Mouse (Mus musculus): ENCODE results near the gene Slc12a6. TPM values are rescaled to one million over a fixed set of nuclear protein-coding genes. Genes with fewer than 3 reads are reported as not detected.

Slc12a6 gene
- 109 TPM for polyA plus RNA-seq (2017; shearing (Covaris generic))

GRCm38 (mm10) chr2:112265448-112266241, at the start of gene Slc12a6:
Gene Slc12a6 (plus strand): TSS chr2:112265825.

GRCm38 (mm10) chr2:112239212-112239934, 26.3 kb upstream of the Slc12a6 start, which contains the start of gene Lpcat4:
Gene Lpcat4 (plus strand): TSS chr2:112239468.

GRCm38 (mm10) chr2:112259241-112259962, 6.2 kb upstream of the Slc12a6 start, which contains the start of gene Nutm1:
Gene Nutm1 (minus strand): TSS chr2:112259291.

DNA sequence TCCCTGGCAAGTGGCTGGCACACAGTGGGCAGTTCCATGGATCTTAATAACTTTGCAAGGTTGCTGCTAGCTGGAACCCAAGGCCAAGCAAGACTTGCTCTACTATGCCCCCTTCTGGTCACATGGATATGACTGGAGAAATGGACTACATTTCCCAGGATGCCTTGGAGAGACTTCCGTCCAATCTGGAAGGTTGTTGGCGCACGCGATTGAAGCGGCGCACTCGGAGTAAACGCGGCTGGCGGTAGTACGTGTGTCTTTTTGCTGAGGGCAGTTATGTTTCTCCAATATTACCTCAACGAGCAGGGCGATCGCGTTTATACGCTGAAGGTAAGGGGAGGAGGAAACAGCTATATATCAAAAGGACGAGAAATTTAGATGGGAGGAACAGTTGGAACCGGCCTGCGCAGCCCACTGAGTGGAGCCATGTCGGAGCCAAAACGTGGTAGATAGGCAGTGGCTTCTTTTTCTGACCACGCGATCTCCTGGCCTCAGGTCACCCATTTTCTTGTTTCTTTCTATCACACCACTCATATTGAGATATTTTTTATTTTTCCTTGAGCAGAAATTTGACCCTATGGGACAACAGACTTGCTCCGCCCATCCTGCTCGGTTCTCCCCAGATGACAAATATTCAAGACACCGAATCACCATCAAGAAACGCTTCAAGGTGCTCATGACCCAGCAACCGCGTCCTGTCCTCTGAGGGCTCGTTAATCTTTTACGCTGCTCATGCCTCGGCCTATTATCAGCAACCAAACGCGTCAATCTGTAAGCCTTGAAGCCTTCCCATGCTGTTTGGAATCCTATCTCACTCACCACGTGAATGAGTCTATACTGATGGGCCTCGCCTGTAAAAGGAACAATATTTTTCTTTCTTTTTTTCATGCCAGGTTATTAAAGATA, 3.6 kb upstream of the Slc12a6 start, which contains the start of gene Nop10:
Gene Nop10, plus strand, starts transcription at position 179 of the 906 bp plus-strand sequence.

GRCm38 (mm10) chr2:112266242-112266592, 592 bp downstream of the Slc12a6 start, which contains the start of gene Gm21985:
Gene Gm21985 (plus strand): TSS chr2:112266314.

GRCm38 (mm10) chr2:112367726-112368673, 102.4 kb downstream of the Slc12a6 start, which contains the start of gene Emc4:
Gene Emc4 (minus strand): TSS chr2:112368027.

DNA sequence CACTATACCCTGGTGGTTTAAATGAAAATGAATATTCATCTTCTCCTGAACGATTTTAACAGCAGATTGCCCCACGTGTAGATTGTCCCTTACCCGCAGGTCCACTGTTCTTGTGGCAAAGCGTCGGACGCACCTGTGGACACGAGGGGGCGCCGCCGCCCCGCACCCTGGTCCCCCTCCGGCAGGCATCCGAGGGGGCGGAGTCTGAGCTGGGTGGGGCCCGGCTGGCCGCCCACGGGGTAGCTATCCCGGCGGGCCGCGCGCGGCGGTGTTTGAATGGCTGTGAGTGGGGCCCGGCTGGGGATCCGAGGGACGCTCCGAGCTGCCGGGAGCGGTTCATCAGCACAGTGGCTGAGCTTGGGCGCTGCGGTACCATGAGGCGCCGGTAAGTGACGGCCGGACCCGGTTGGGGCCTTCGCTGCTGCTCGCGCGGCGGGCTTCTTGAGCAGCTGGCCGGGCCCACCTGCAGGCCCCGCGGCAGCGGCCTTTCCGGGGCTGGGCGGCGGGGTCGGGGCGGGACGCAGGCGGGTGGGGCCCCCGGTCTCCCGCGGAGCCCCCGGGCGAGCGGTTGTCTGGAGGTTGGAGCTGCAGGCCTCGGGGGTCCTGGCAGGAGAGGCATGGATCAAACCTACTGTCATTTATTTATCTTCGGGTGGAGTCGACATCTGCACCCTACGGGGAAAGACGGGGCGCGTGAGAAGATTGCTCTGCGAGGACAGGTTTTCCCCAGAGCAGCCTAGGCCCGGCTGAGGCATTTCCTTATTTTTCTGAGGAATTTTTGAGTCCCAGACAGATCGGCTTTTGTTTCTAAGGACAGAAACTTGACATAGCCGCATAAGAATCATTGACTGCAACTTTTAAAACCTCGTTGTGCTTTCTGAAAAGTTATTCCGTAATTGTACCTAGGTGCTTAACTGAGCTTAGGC, 113.6 kb downstream of the Slc12a6 start, which contains the start of gene Katnbl1:
Gene Katnbl1, plus strand, starts transcription at position 239 of the 926 bp plus-strand sequence.

Other genes with a start within 250 kb of the Slc12a6 start
- not detected for gene Olfr1311, start 241.4 kb upstream of the Slc12a6 start, polyA plus RNA-seq (2017; shearing (Covaris generic))
- gene Olfr1312, start 215.6 kb upstream of the Slc12a6 start, polyA plus RNA-seq (2017; shearing (Covaris generic)): not detected
- gene Olfr1313, start 188.0 kb upstream of the Slc12a6 start, polyA plus RNA-seq (2017; shearing (Covaris generic)): not detected
- not detected for gene Olfr1314, start 169.0 kb upstream of the Slc12a6 start, polyA plus RNA-seq (2017; shearing (Covaris generic))
- gene Olfr1315-ps1, start 150.4 kb upstream of the Slc12a6 start, polyA plus RNA-seq (2017; shearing (Covaris generic)): not detected
- gene Olfr1316, start 130.8 kb upstream of the Slc12a6 start, polyA plus RNA-seq (2017; shearing (Covaris generic)): not detected
- not detected for gene Olfr1317, start 125.5 kb upstream of the Slc12a6 start, polyA plus RNA-seq (2017; shearing (Covaris generic))
- gene Olfr1318, start 111.6 kb upstream of the Slc12a6 start, polyA plus RNA-seq (2017; shearing (Covaris generic)): not detected
- gene Lpcat4, start 26.4 kb upstream of the Slc12a6 start, polyA plus RNA-seq (2017; shearing (Covaris generic)): 70.5 TPM
- gene Nutm1, start 6.5 kb upstream of the Slc12a6 start, polyA plus RNA-seq (2017; shearing (Covaris generic)): not detected
- 148 TPM for gene Nop10, start 3.9 kb upstream of the Slc12a6 start, polyA plus RNA-seq (2017; shearing (Covaris generic))
- not detected for gene Gm21985, start 489 bp downstream of the Slc12a6 start, polyA plus RNA-seq (2017; shearing (Covaris generic))
- gene Emc4, start 102.2 kb downstream of the Slc12a6 start, polyA plus RNA-seq (2017; shearing (Covaris generic)): 87.5 TPM
- 21.7 TPM for gene Katnbl1, start 113.4 kb downstream of the Slc12a6 start, polyA plus RNA-seq (2017; shearing (Covaris generic))
- 20.9 TPM for gene Emc7, start 189.2 kb downstream of the Slc12a6 start, polyA plus RNA-seq (2017; shearing (Covaris generic))
- not detected for gene Chrm5, start 214.9 kb downstream of the Slc12a6 start, polyA plus RNA-seq (2017; shearing (Covaris generic))
- gene Aven, start 227.1 kb downstream of the Slc12a6 start, polyA plus RNA-seq (2017; shearing (Covaris generic)): 15.4 TPM